Mouse (Mus musculus) adrenal gland, adult 18-20 months (tissue): ENCODE data around the gene Qprt. TPM values are rescaled to one million over a fixed set of nuclear protein-coding genes. Genes with fewer than 3 reads are reported as not detected.

Source experiments
- DNase-seq, 2 experiments: peaks; one replicate each; pipeline ENCODE4 v3.0.0; 2021 to 2022; ENCODE audit warnings: low spot score in 2 of 2
- long read RNA-seq, 2 experiments: library from polyadenylated mRNA; stranded (forward); transcript quantifications; one replicate each; pipeline ENCODE4 v2.0.0; 2021
- total RNA-seq, 2 experiments: library from RNA; stranded (reverse); gene quantifications; 1 replicate in 1 of 2; 2 replicates in 1 of 2; pipeline ENCODE4 v1.2.3; 2021

Qprt gene
- total RNA-seq, result under 1 TPM; 0.30 to 0.51 TPM
- long read RNA-seq, experiment 1, partial matches to known transcripts, result 0 of 1 reads
- long read RNA-seq, experiment 1, other reads (novel, unspliced or antisense), result 0 of 1 reads
- long read RNA-seq, experiment 2, result 0 reads

DNA sequence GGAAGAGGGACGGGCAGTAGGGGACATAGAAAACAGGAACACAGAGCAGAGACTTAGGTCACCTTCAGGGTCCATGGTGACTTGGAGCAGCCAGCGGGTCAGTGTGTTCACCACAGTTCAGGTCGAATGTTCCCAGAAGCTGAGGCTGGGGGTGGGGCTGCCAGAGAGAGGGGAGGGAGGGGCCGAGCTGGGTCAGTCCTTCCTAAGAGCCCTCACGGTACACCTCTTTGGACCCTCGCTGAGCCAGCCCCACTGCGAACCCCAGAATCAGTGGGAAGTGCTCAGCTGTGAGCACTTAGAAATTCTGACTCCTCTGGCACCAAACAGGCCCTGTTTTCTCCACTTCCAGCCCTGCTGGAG is at the start of gene Qprt:
TSS of gene Qprt (minus strand) at position 316 of the 360 bp plus-strand sequence.
- no peak for DNase-seq

DNA sequence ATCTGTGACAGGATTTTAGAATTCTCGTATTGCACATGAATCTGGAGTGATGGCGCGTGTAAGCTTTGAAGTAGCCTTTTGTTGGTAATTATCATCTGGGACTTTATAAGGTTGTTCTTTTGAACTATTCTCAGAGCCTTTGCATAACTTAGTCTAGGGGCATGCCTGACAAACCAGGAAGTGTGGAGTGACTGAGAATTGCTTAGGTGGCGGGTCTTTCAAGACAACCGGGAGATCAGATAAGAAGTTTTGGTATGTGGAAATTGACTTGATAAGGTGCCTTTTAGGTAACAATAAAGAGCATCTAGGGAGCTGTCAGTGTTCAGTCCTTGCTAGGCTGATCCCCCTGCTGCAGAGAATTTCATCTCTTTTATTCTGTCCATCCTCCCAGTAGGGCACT is 44.5 kb upstream of the Qprt start:
- DNase-seq, result no peak

DNA sequence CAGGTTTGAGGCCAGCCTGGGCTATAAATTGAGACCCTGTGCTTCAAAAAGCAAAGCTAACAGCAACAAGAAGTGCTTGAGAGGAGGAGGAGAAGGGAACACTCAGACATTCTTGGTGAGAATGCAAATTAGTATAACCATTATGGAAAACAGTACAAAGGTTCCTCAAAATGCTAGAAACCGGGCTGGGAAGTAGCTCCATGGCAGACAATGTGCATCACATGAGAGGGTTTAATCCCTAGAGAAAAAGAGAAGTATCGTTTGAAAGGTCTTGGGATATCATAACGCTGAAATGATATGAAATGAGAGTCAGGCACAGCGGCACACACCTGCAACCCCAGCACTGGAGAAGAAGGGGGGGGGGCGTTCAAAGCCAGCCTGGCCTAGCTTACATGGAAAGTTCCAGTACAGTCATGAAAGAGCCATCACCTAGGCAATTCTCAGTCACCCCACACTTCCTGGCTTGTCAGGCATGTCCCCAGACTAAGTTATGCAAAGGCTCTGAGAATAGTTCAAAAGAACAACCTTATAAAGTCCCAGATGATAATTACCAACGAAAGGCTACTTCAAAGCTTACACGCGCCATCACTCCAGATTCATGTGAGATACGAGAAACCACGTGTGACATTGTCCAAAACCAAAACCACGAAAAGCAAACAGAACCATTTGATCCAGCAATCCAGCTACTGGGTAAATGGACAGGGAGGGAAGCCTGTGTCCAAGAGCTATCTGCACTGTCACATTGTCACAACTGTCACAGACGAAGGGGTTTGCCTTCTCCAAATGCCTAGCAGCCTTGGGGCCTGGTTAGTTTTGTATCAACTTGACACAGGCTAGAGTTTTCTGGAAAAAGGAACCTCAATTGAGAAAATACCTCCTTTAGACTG is 43.8 kb upstream of the Qprt start:
- no peak for DNase-seq

DNA sequence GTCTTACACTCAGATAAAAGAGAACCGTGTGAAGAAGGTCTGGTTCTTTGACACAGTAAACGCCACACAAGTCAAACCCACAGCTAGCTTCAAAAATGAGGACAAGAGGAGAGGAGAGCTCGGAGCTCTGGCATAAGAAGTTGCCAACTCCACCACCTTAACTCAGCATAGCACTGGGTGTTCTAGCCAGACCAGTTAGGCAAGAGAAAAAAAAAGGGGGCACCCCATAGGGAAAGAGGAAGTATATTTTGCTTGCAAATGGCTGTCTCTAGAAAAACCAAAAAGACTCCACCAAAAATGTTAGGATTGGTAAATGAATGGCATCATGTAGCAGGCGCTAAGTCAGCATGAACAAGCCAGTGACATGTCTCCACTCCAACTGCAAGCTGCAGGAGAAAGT is 42.0 kb upstream of the Qprt start:
- no peak for DNase-seq

DNA sequence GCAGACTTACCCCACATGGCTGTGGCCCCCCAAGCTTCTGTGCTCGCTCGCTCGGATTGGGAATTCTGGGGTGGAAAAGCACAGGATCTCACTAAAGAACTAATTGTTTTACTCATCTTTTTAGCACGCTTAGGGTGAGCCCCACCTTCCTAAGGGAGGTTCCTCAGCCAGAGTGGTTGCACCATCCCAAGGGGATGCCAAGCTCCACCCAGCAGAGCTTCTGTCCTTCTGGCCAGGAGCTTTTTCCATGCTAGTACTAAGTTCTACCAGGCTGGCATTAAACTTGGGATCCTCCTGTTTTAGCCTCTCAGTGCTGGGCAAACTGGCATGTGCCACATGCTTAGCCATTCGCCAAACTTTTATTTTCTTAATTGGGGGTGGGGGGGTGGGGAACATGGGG is 40.5 kb upstream of the Qprt start:
- no peak for DNase-seq

DNA sequence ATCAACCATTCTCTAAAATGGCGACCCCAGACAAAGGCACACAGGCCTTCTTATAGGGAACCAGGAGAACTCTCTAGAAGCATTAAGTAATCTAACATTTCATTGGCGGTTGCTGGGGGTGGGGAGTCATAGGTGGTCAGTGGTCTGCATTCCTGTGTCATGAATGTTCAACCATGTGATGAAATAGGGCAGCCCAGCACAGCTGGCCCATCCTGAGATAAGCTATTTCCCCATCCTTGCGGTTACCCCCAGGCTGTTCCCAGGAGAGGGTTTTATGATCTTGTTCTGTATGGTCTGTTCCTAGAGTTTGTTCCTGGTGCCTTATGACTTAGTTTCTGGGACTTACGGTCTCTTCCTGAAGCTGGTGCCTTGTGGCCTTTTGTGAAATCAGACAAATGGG is 35.5 kb upstream of the Qprt start:
- DNase-seq, result no peak

DNA sequence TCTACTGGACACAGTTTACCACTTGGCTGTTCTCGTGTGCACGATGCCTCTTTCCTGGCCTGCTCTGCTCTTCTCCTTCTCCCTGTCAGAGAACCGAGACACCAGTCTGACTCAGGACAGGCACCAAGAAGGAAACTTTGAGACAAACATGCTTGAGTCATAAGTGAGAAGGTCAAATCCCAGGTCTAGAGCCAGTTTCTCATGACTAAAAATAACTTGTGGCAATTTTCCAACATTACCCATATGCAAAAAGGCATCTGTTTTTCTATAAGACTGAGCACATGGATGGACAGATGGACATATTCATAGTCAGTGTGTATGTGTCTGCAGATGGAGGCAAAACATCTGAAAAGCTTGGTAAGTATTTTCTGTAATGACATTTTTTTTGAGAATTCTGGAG is 31.5 kb upstream of the Qprt start:
- DNase-seq, result no peak

DNA sequence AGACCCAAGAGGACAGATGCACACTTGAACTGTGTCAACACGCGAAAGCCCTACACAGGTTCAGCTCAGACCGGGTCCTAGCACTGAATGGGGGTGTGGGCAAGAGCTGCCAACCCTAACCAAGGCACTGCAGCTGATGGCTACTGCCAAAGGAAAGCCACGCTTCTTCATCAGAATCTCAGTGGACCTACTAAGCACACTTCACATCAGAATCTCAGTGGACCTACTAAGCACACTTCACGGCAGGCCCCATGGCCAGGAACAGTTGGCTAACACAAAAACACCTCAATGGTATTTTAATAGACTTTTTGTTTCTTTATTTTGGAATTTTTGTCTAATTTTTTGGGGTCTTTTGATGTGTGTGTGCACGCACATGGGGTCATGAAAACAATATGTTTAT is 30.4 kb upstream of the Qprt start:
- no peak for DNase-seq

DNA sequence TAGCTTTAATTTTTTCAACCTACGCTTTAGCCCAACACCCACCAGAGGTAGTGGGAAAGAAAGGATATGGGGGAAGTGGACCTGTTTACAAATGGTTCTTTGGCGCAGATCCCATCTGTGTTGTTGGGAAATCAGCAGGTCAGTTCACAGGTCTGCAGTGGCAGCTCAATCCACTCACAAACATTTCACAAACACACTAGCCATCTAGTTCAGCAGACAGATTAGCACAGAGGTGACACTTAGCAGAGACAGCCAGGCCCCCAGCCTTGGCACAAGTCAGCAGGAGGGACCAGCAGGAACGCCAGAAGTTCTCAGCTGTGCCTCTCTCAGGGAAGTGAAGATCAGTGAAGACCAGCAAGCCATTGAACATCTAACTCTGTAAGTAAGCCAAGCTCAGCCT is 25.9 kb upstream of the Qprt start:
- DNase-seq, result no peak

DNA sequence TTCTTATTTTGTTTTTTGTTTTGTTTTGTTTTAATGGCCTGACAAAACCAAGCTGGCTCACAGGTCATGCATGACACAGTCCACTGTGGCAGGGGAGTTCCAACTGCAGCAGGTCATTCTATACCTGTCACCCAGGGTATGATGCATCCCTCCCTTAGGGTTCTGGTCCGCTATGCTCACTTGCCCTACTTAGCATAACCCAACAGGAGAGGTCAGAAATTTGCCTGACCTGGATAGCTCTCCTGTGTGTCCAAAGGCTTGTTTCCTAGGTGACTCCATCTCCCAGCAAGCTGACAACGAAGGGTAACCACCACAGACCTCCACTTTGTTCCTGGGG is 24.2 kb upstream of the Qprt start:
- DNase-seq, result no peak

DNA sequence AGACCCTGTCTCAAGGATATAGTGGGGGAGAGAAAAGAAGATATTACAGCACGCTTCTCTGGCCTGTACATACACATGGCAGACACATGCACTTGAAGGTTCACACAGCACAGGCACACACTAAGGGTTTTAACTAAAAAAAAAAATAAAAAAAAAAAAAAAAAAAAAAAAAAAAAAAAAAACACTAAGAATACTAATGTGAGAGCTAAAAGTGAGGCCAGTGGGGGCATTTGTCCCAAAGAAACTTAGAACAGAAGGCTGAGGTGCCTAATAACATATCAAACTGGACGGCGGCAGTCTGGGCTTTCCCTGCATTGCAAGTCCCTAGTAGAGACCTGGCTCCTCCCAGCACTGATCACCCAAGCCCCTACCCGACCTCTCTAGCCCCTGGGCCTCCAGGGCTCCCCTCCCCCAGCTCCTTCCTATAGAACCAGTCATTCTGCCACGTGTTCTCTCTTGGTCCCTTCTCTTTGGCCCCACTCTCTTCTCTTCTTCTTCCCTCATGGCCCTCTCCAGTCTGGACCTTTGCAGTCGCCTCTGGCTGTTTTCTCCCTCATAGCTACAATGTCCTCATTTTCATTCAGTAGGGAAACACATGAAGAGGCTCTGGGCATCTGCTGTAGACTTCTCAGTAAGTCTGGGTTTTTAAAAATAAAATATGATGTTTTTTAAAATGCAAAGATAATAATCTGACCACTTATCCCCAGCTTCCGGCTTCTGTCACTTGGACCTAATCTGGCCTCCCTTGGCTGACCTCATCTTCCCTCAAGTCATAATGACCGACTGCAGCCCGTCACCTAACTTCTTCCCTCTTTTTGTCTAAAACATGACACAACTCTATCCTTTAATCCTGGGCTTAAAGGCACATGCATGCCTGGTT is 23.6 kb upstream of the Qprt start:
- no peak for DNase-seq

DNA sequence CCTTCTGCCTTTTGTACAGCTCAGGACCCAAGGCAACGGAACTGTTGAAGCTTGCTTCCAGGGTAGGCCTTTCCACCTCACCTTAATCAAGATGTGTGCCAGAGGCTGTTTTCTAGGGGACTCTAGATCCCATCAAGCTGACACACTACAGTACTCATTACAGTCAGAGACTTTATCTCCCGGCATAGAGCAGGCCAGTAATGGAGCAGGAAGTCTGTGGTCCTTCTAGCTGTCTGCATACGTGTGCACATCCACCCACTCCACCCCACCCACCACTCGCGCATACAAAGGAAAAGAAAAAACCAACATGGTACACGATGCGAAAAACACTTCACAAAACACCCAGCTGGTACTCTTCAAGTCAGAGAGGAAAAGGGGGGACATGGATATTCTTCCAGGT is 22.4 kb upstream of the Qprt start:
- DNase-seq, result no peak

DNA sequence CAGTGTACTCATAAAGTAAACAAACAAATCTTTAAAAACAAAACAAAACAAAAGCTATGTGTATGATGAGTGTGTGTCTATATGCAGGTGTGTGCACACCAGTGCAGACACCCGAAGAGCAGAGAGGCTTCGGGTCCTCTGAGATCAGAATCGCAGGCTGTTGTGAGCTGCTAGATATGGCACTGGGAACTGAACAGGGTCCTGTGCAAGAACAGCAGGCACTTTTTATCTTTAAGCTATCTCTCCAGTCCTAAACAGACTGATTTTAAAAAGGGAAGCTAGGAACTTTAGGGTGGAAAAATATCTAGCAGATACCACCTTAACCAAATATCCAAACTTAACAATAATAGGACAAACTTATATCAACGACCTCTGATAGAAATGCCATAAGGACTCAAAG is 20.6 kb upstream of the Qprt start:
- no peak for DNase-seq

DNA sequence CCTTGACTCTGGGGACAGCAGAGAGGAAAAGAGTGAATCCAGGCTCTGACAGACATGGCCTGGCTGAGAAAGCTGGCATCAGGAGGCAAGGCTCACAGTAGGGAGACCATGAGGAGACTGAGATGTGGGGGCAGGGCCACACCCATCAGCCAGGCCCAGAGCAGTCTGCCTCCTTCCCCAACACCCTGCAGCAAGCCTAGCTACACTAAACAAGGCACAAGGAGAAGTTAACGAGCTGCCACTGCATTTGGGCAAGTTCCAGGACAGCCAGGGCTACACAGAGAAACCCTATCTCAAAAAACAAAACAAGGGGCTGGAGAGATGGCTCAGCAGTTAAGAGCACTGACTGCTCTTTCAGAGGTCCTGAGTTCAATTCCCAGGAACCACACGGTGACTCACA is 20.2 kb upstream of the Qprt start:
- DNase-seq, result no peak

DNA sequence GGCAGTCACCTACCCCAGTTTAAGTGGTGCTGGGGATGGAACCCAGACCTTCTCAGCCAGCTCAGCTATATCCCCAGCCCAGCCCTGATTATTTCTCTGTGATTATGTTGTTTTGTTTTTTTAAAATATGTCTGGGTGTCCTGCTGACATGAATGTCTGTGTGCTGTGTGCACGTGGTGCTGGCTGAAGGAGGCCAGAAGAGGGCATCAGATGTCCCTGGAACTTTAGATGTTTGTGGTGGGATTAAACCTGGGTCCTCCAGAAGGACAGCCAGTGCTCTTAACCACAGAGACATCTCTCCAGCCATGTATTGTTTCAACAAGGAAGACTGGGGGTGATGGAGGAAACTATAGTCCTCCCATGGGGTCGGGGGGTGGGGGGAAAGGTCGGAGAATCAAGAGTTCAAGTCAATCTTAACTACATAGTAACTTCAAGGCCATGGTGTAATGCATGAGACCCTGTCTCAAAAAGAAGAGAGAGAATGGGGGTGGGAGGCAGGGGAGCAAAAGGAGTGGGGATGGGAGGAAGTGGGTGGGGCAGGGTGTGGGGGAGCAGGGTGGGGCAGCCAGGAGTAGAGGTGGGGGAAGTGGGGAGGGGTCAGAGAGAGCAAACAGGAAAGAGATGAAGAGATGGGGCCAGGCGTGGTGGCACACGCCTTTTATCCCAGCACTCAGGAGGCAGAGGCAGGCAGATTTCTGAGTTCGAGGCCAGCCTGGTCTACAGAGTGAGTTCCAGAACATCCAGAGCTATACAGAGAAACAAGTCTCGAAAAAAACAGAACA is 18.8 kb upstream of the Qprt start:
- DNase-seq, result no peak

DNA sequence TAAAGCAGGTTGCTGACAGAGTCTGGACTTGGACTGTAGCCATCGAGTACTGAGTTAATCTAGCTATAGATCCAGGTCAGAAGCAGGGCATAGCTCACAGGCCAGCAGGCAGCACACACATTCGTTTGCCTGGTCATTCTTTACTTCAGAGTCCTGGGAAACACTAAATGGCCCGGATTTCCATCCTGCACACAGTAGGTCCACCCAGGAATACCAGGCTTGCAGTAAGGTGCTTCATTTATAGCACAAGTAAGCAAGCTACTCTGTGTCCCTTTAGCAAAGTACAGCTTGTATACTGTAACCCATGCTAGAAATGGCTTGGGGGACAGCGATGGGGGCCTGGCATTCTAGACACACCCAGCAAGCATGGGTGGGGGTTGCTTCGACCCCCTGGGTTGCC is 17.5 kb upstream of the Qprt start:
- no peak for DNase-seq

DNA sequence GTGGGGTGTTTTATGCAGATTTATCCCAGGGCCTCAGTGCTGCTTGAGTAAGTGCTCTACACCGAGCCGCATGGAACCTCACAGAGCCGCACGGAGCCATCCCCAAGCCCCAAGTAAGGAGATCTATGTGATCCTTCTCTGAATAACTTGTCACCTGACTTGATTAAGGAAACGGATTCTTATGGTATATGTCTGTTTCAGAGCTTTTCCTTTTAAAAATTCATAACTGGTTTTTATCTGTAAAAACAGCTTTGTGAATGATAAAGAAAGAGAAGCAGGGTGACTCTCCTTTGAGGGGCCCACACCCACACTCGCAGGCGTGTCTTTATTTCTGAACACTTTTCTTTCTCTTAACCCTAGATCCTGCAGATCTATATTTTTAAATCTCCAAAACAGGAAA is 17.1 kb upstream of the Qprt start:
- no peak for DNase-seq

DNA sequence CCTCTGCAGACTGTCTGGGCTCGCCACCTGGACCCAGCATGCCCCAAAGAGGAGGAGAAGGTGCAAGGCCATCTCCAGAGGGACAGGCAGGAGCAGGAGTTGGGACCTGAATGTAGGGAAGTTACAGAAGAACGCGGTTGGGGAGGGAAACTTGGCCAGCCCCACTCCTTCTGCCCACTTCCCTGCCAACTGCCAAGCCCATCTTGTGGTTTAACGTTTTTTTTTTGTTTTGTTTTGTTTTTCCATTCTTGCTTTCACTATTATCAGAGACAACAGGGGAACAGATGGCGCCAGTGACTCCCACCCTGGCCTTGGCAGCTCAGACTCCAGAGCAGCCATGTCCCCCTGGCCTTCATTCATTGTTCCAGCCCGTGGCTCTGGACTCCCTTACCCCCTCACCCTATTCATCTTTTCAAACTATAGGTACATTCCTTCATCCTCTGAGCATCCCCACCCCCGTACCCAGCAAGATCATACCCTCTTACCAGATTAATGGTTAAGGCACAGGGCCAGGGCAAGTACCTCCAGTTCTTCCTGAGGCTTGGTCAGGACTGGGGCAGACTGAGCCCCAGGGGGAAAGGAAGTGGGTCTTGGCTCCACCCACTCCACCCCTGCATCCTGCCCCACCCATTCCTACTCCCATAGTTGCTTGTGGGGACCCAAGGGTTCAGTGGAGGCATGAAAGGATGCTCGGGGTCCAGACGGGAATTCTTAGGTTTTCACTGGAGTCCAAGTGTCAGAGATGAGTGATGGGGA is 15.4 kb upstream of the Qprt start, which contains the start of gene Spn:
TSS of gene Spn (minus strand) at position 562 of the 756 bp plus-strand sequence.
- no peak for DNase-seq

DNA sequence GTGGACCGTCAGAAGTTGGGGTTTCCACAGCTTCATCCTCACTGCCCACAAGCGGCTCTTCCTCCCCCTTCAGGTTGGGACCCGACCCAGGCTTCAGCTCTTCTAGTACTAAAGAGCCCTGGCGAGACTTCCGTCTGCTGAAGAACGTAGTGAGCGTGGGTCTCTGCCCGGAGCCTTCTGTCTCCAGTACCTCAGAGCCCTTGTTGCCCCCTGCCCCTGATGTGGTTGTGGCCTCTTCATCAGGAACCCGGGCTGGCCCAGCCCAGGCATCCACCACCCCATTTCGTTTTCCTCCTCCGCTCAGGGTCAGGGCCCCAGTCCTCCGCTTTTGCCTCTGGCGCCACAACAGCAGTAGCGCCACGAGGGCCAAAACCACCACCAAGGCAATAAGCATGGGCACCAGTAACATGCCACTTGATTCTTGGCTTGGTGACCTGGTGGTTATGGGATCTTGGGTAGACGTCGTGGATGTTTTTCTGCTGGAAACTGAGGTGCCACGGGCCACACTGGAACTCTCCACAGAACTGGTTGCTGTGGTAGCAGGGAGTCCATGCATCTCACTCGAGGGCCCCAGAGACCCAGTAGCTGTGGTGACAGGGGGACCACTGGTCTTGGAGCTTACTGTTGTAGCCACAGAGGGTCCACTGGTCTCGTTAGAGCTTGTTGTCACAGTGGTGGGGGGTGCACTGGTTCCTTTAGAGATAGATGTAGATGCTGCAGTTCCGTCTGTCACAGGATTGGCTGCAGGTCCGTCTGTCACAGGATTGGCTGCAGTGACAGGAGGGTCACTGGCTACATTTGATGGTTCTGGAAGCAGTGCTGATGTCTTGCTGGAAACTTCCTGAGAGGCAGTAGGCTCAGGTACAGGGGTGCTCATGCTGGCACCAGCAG is 14.4 kb upstream of the Qprt start:
- no peak for DNase-seq
